Mouse (Mus musculus): ENCODE measurements around the gene Slc10a6.

DNA sequence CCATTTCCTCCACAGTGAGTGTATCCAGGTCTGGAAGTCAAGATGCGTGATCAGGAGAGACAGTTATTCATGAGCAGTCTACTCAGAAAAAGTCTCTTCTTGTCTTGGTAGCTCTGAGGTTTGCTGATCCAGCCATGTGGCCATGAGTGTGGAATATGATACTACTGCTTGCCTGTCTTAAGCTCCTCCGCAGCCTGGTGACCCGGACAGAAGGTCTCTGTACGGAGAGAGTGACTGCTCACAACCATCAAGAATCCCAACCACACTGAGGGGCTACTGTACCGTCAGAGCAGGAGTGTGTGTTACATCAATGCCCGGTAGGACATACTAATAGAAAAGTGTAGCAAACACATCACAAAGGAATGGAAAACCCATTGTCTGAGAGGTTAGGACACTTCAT lies 48.7 kb upstream of the Slc10a6 start:
- no peak for TF ChIP-seq CTCF (conservative IDR thresholded peaks at IDR 0.05; ENCODE audit: insufficient read depth, insufficient read length, low read depth, low read length)
- no peak for TF ChIP-seq POLR2A (IDR thresholded peaks at IDR 0.05; ENCODE audit: low read depth, low read length)
